Mouse (Mus musculus) midbrain, embryonic 13.5 days (tissue): ENCODE data around the gene Sst. TPM values are rescaled to one million over a fixed set of nuclear protein-coding genes. Genes with fewer than 3 reads are reported as not detected.

Source experiments
- ATAC-seq: fragments of 200-750 bp; cut with Nextera tagmentation; 2 replicates; pipeline ENCODE4 v1.8.0; 2017; ENCODE audit warnings: mild to moderate bottlenecking, moderate TSS enrichment, moderate library complexity
- H3K27ac ChIP-seq: fragments of 300-500 bp; sonication (generic); 2 replicates; pipeline ENCODE4 v1.5.1; 2015; ENCODE audit warnings: inconsistent platforms, mild to moderate bottlenecking, moderate library complexity
- H3K27me3 ChIP-seq: fragments of 300-500 bp; sonication (generic); 2 replicates; pipeline ENCODE4 v1.6.1; 2015; ENCODE audit warnings: mild to moderate bottlenecking, inconsistent platforms
- H3K36me3 ChIP-seq: fragments of 300-500 bp; sonication (generic); 2 replicates; pipeline ENCODE4 v1.6.1; 2015; ENCODE audit warnings: mild to moderate bottlenecking, inconsistent platforms
- H3K4me1 ChIP-seq: fragments of 300-500 bp; sonication (generic); replicated peaks from 2 replicates; pipeline ENCODE4 v1.6.1; 2015; ENCODE audit warnings: inconsistent platforms
- H3K4me2 ChIP-seq: fragments of 300-500 bp; sonication (generic); replicated peaks from 2 replicates; pipeline ENCODE4 v1.6.1; 2015; ENCODE audit warnings: moderate library complexity, mild to moderate bottlenecking, inconsistent platforms
- H3K4me3 ChIP-seq: fragments of 300-500 bp; sonication (generic); replicated peaks from 2 replicates; pipeline ENCODE4 v1.5.1; 2015; ENCODE audit warnings: mild to moderate bottlenecking, inconsistent platforms
- H3K9ac ChIP-seq: fragments of 300-500 bp; sonication (generic); replicated peaks from 2 replicates; pipeline ENCODE4 v1.6.1; 2015; ENCODE audit warnings: mild to moderate bottlenecking, inconsistent platforms
- H3K9me3 ChIP-seq: fragments of 300-500 bp; sonication (generic); 2 replicates; pipeline ENCODE4 v1.6.1; 2016; ENCODE audit warnings: mild to moderate bottlenecking, inconsistent platforms
- WGBS: fragments of 180-500 bp; shearing (Covaris S2); methylation state at CpG from one replicate; pipeline ENCODE4 v1.1.7; 2015; 5-methylcytosine and 5-hydroxymethylcytosine counted together
- polyA plus RNA-seq: library from polyadenylated mRNA; unstranded; fragments of >200 nt; fragmentation: Nextera tagmentation; extraction: Ambion mirVana; gene quantifications from 2 replicates; pipeline ENCODE4 v1.2.1, GENCODE M21; 2015

The Sst gene
- polyA plus RNA-seq, 1 experiment from 2014 or later, result 154 TPM

DNA sequence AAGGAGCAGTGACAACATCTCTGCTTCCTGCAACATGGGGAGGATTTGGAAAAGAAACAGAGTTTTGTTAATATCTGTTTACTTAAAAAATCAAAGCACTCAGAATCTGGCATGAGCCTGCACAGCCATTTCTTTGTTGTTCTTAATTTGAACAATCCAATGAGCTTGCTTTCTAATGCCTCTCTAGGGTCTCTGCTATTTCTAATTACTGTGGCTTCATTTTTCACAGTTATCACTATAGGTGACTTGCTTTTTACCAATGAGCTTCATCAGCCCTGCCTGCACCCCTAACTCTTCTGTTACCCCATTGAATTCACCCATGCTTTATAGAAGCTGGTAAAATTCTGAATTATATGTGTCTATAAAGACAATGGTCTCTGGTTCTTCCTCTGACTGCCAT, 41.0 kb downstream of the Sst start:
- no peak overlapping the region for H3K27ac ChIP-seq
- no peak for ATAC-seq
- no peaks in the 10 kb centered on the region for H3K4me1 ChIP-seq
- no peaks in the 10 kb centered on the region for H3K27me3 ChIP-seq
- H3K4me3 ChIP-seq, result no peak overlapping the region
- no peak overlapping the region for H3K4me2 ChIP-seq
- no peaks in the 10 kb centered on the region for H3K36me3 ChIP-seq
- H3K9ac ChIP-seq, result no peak overlapping the region
- no peaks in the 10 kb centered on the region; the same call in 1 of the 2 replicates for H3K9me3 ChIP-seq

DNA sequence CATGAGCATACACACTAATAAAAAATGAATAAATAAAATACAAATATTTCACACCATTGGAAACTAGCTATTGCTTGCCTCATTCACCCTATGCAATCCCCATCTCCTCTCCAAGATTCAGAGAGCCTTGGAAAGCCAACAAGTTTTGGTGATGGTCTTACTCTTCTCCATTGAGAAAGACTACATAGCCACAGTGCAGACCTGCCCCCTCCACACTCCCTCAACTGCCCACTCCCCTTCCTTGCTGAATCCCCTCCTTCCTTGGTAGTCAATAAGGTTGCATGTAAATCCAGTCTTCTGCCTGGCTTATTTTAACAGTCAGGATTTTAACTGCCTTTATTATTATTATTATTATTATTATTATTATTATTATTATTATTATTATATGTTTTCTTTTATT, 41.6 kb downstream of the Sst start:
- Histone ChIP-seq H3K27me3 (no peaks in the 10 kb centered on the region), H3K27ac (no peak overlapping the region), H3K4me3 (no peak overlapping the region), H3K4me2 (no peak overlapping the region), H3K9me3 (no peaks in the 10 kb centered on the region; the same call in 1 of the 2 replicates), H3K4me1 (no peaks in the 10 kb centered on the region), H3K36me3 (no peaks in the 10 kb centered on the region), H3K9ac (no peak overlapping the region)
- no peak for ATAC-seq

DNA sequence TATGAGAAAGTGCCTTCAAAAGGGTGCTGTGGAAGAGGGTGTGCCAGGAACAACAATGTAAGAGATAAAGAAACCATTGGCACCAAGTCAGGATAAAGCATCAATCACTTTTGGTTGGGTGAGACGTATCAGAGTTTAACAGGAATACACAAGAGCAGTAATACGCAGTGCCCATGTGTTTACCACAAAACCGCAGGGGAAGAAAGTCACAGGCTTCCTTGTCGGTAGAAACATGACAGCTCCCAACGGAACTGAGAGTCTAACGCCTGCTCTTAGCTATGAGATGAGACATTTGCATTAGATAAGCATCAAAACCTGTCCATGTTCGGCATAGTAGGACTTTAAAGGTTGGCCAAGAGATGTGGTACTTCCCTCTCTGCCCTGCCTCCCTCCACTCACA, 46.1 kb downstream of the Sst start:
- no peak for ATAC-seq
- Histone ChIP-seq H3K9ac (no peak overlapping the region), H3K9me3 (no peaks in the 10 kb centered on the region; the same call in 1 of the 2 replicates), H3K27me3 (no peaks in the 10 kb centered on the region), H3K36me3 (no peaks in the 10 kb centered on the region), H3K4me2 (no peak overlapping the region), H3K4me1 (no peaks in the 10 kb centered on the region), H3K27ac (no peak overlapping the region), H3K4me3 (no peak overlapping the region)
- 93% methylated on average over 7 of the region's 7 CpGs for WGBS

DNA sequence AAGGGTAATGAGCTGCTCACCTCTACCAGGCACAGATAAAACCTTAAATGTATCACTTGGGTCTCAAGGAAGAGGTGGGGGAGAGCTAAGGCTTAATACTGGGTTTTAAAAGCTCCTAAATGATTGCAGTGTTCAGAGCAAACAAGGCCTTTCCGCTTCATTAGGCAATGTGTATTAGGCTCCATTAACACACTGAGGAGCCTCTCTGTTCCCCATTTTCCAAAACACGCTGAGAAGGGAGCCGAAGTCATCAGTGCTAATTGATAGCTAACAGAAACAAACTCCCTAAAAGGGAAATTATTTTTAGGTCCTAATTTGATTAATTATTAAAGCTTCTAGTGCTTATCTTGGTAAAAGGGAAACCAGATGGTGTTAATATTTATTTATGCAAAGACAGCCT, 48.1 kb downstream of the Sst start:
- Histone ChIP-seq H3K4me1 (0 out of 2 replicates have a peak, but pooled peaks cover 4% of the 10 kb centered on the region), H3K36me3 (no peaks in the 10 kb centered on the region), H3K9ac (no peak overlapping the region), H3K9me3 (no peaks in the 10 kb centered on the region; the same call in 1 of the 2 replicates), H3K27me3 (no peaks in the 10 kb centered on the region), H3K4me3 (no peak overlapping the region), H3K4me2 (no peak overlapping the region), H3K27ac (no peak overlapping the region)
- WGBS, result 43% methylated on average over 3 of the region's 3 CpGs
- no peak for ATAC-seq

Other genes with a start within 250 kb of the Sst start
- not detected in 2 replicates for gene Rtp2, start 41.4 kb upstream of the Sst start, polyA plus RNA-seq
- not detected in 2 replicates for gene Gm37419, start 97.5 kb upstream of the Sst start, polyA plus RNA-seq
- gene Bcl6, start 97.9 kb upstream of the Sst start, polyA plus RNA-seq, result 0.22 and 0.24 TPM in 2 replicates